25 mouse cellular contexts compared by ENCODE assay signal in the genomic region with DNA sequence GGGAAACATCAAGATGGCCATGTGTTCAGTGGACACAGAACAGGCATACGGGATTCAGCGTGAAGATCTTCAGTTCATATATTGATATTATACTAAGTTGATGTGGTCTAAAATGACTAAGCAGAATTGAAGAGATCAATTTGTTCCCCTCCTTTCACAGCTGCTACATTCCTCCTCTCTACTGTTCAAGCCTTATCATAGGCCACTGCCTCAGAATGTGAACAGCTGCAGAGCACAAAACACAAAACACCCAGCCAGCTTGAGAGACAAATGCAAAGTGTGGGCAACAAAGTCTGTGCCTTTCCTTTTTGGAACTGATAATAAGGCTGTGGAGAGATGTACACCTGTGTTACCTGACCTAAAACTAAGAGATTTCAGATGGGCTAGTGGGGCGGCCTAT.
"Had no signal": no experiment of that assay in that cellular context is flagged by ENCODE, and none has a peak within 500 bp of the region (broad histone marks: within the 10 kb centered on the region; RNA-seq: fewer than 3 reads in every experiment).

No protein-coding gene starts in this region.

- DNase-seq: gastrocnemius, adult 2 months; gastrocnemius, postnatal 14 days; gastrocnemius, postnatal 36 days; heart, adult 18-20 months; heart, postnatal 14 days; heart, postnatal 36 days; kidney, adult 18-20 months; kidney, adult 8-10 months; kidney, postnatal 10 days; kidney, postnatal 25 days; kidney, postnatal 4 days; liver; liver, embryonic 13.5 days had no signal

- H3K4me3 ChIP-seq: gastrocnemius, adult 2 months; heart, embryonic 10.5 days; heart, embryonic 13.5 days; heart, embryonic 15.5 days; hindbrain, embryonic 13.5 days; hindbrain, embryonic 15.5 days; intestine, embryonic 15.5 days; left cerebral cortex, adult 2 months; limb, embryonic 10.5 days; limb, embryonic 12.5 days; liver, embryonic 13.5 days; liver, embryonic 15.5 days had no signal

- ATAC-seq: hindbrain, postnatal 0 days; intestine, embryonic 15.5 days; intestine, postnatal 0 days had no signal

- H3K27ac ChIP-seq: gastrocnemius, adult 2 months; heart, embryonic 10.5 days; heart, embryonic 13.5 days; heart, embryonic 15.5 days; hindbrain, embryonic 13.5 days; hindbrain, embryonic 15.5 days; hindbrain, postnatal 0 days; intestine, embryonic 15.5 days; left cerebral cortex, adult 2 months; limb, embryonic 10.5 days; limb, embryonic 12.5 days; liver, embryonic 13.5 days; liver, embryonic 15.5 days had no signal
